Mouse (Mus musculus) midbrain, embryonic 16.5 days (tissue): ENCODE measurements around the gene Pmvk. TPM values are rescaled to one million over a fixed set of nuclear protein-coding genes. Genes with fewer than 3 reads are reported as not detected.
"Not testable (repeated sequence)": the region's sequence is repeated elsewhere in the genome, so short reads cannot be mapped to it uniquely, and the experiment has no call there.

Experiments
- ATAC-seq: fragments of 200-750 bp; cut with Nextera tagmentation; 2 replicates; pipeline ENCODE4 v1.8.0; 2017; ENCODE audit warnings: moderate TSS enrichment
- H3K27ac ChIP-seq: fragments of 300-500 bp; sonication (generic); 2 replicates; pipeline ENCODE4 v1.5.1; 2014; ENCODE audit warnings: mild to moderate bottlenecking, low read length, mixed read lengths
- H3K27me3 ChIP-seq: fragments of 300-500 bp; sonication (generic); 2 replicates; pipeline ENCODE4 v1.6.1; 2014; ENCODE audit warnings: low read depth, low read length, mixed read lengths; ENCODE audit not compliant: control insufficient read depth, insufficient read depth
- H3K36me3 ChIP-seq: fragments of 300-500 bp; sonication (generic); 2 replicates; pipeline ENCODE4 v1.6.1; 2014; ENCODE audit warnings: mild to moderate bottlenecking, low read length, moderate library complexity, mixed read lengths; ENCODE audit not compliant: control insufficient read depth, insufficient read depth
- H3K4me1 ChIP-seq: fragments of 300-500 bp; sonication (generic); 2 replicates; pipeline ENCODE4 v1.6.1; 2014; ENCODE audit warnings: mild to moderate bottlenecking, low read length, mixed read lengths; ENCODE audit not compliant: control insufficient read depth, insufficient read depth
- H3K4me2 ChIP-seq: fragments of 300-500 bp; sonication (generic); 2 replicates; pipeline ENCODE4 v1.6.1; 2014; ENCODE audit warnings: mild to moderate bottlenecking, low read length, mixed read lengths
- H3K4me3 ChIP-seq: fragments of 300-500 bp; sonication (generic); 2 replicates; pipeline ENCODE4 v1.5.1; 2014; ENCODE audit warnings: low read depth, mild to moderate bottlenecking, low read length, moderate library complexity, mixed read lengths
- H3K9ac ChIP-seq: fragments of 300-500 bp; sonication (generic); 2 replicates; pipeline ENCODE4 v1.6.1; 2014; ENCODE audit warnings: low read depth, low read length, mixed read lengths
- H3K9me3 ChIP-seq: fragments of 300-500 bp; sonication (generic); replicated peaks from 2 replicates; pipeline ENCODE4 v1.6.1; 2014; ENCODE audit warnings: mild to moderate bottlenecking, low read length, mixed read lengths; ENCODE audit not compliant: control insufficient read depth, poor library complexity, severe bottlenecking
- WGBS: fragments of 180-500 bp; shearing (Covaris S2); extraction: QIAGEN DNeasy Blood & Tissue Kit; methylation state at CpG from one replicate; pipeline ENCODE4 v1.1.7; 2014; 5-methylcytosine and 5-hydroxymethylcytosine counted together
- polyA plus RNA-seq: library from polyadenylated mRNA; unstranded; fragments of >200 nt; fragmentation: Nextera tagmentation; extraction: Ambion mirVana; gene quantifications from 2 replicates; pipeline ENCODE4 v1.2.1, GENCODE M21; 2015

Pmvk gene
- polyA plus RNA-seq, 1 experiment from 2014 or later, result 142 TPM

DNA sequence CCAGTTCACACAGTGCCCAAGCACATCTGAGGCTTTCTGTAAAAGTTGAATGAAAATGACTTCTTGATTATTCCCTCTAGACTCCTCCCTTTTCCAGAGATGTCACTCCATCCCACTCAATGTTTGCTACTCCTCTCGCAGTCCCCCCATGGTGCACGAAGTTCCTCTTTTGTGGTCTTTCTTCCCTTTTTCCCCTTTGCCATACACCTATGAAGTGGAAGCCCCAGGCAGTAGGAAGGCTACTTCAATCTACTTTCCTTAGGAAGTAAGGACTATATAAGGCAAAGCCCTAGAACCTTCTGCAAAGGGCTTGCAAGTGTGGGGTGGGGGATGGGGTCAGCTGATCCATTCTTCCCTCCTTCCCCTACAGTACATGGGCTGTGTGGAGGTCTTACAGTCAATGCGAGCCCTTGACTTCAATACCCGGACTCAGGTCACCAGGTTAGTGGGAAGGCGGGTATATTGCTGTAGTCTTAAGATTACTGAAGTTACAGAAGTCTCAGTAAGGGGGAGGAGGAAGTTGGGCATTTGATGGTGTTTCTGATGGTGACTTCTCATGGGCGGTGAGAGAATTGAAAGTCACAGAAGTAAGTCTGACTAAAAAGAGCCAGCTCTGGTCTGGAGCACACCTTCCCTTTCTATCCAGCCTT is 31.7 kb upstream of the Pmvk start:
- no peaks in the 10 kb centered on the region for H3K36me3 ChIP-seq
- no peak overlapping the region for H3K9ac ChIP-seq
- H3K4me3 ChIP-seq, result no peak overlapping the region
- no peaks in the 10 kb centered on the region for H3K9me3 ChIP-seq
- no peak for ATAC-seq
- H3K4me1 ChIP-seq, result peaks cover 14% of the 10 kb centered on the region
- no peaks in the 10 kb centered on the region for H3K27me3 ChIP-seq
- H3K4me2 ChIP-seq, result peak overlapping the region; percentile 53; the same call in 1 of the 2 replicates
- no peak overlapping the region for H3K27ac ChIP-seq
- WGBS, result 74% methylated on average over 6 of the region's 6 CpGs

DNA sequence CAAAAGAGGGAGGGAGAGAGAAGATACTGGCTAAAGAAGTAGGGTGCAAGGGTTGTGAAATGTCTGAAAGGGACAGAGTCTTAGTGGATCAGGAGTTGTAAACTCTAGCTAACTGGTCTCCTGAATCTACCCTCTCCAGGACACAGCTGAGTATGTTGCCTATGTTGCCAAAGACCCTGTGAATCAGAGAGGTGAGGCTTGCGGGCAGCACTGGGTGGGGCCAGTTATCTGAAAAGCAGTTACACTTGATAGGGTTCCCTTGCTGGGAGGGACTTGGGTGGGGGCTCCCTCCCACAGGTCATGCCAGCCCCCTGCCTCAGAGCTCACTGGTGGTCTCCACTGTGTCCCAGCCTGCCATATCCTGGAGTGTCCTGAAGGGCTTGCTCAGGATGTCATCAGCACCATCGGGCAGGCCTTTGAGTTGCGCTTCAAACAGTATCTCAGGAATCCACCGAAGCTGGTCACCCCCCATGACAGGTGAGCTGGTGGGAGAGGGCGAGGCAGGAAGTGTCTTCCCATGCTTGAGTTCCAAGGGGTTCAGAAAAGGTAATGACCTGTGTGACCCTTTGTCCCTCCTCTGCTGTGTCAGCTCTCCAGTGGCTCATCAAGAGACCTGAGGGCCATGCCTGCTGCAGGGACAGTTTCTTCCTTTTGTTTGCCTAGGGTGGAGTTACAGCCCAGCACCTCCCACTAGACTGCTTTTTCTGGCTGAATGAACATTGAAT is 29.8 kb upstream of the Pmvk start:
- no peak for ATAC-seq
- H3K4me3 ChIP-seq, result no peak overlapping the region
- peaks cover 8% of the 10 kb centered on the region for H3K4me1 ChIP-seq
- WGBS, result 91% methylated on average over 5 of the region's 5 CpGs
- H3K9ac ChIP-seq, result no peak overlapping the region
- H3K36me3 ChIP-seq, result no peaks in the 10 kb centered on the region
- H3K9me3 ChIP-seq, result no peaks in the 10 kb centered on the region
- H3K4me2 ChIP-seq, result no peak overlapping the region
- H3K27ac ChIP-seq, result no peak overlapping the region
- no peaks in the 10 kb centered on the region for H3K27me3 ChIP-seq

DNA sequence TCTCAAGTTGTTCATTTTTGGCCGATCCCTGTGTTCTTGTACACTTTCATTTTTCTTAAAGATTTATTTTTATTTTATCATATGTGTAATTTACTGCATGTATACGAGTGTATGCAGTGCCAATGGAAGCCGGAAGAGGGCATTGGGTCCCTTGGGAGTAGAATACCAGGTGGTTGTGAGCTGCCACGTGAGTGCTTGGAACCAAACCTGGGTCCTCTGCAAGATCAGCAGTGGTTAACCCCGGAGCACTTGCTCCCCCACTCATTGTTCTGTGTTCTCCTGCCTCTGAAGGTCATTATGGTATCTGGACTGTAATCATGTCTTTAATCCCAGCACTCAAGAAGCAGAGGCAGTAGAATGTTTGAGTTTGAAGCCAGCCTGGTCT is 29.2 kb upstream of the Pmvk start:
- Histone ChIP-seq H3K36me3 (no peaks in the 10 kb centered on the region), H3K4me1 (peaks cover 3% of the 10 kb centered on the region; the same call in 1 of the 2 replicates), H3K9me3 (no peaks in the 10 kb centered on the region), H3K27me3 (no peaks in the 10 kb centered on the region), H3K4me2 (no peak overlapping the region), H3K4me3 (no peak overlapping the region), H3K27ac (no peak overlapping the region), H3K9ac (no peak overlapping the region)
- ATAC-seq, result no peak
- WGBS, result 91% methylated on average over 5 of the region's 5 CpGs

DNA sequence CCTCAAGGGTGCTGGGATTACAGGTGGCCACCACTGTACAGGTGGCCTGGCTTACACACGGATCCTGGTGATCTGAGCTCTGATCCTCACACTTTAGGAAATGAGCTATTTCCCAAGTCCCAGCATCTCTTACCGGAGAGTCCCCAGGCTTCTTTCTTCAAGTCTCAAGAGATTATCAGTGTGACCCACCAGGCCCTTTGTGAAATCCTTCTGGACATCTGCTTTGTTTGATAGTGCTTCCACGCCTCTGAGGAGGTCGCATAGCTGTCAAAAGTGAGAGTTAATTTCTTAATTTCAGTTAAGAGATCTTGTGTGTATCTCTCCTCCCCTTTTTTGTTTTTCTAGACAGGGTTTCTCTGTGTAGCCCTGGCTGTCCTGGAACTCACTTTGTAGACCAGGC is 28.5 kb upstream of the Pmvk start:
- Histone ChIP-seq H3K4me1 (peaks cover 5% of the 10 kb centered on the region), H3K4me2 (no peak overlapping the region), H3K36me3 (no peaks in the 10 kb centered on the region), H3K4me3 (no peak overlapping the region), H3K9me3 (no peaks in the 10 kb centered on the region), H3K9ac (no peak overlapping the region), H3K27me3 (no peaks in the 10 kb centered on the region), H3K27ac (no peak overlapping the region)
- no peak for ATAC-seq
- WGBS, result 77% methylated on average over 4 of the region's 4 CpGs

DNA sequence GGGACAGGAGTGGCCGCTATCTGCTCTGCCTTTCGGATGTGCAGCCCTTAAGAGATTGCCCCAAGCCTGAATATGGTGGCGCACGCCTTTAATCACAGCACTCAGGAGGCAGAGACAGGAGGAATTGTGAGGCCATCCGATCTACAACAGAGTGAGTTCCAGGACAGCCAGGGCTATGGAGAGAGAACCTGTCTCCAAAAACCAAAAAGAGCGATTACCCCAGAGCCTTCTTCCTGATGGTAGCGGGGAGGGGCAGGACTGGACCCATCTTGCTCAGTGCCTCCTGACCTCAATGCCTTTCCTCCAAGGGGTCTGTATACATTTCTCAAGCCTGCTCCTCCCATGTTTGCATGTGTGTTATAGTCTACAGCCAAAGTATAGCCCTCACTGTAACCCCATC is 25.3 kb upstream of the Pmvk start:
- peaks cover 16% of the 10 kb centered on the region for H3K4me1 ChIP-seq
- peaks cover 16% of the 10 kb centered on the region for H3K36me3 ChIP-seq
- H3K9me3 ChIP-seq, H3K4me3 ChIP-seq, H3K27me3 ChIP-seq, H3K27ac ChIP-seq, H3K9ac ChIP-seq, H3K4me2 ChIP-seq, ATAC-seq: not testable (repeated sequence)
- 92% methylated on average over 7 of the region's 7 CpGs for WGBS

DNA sequence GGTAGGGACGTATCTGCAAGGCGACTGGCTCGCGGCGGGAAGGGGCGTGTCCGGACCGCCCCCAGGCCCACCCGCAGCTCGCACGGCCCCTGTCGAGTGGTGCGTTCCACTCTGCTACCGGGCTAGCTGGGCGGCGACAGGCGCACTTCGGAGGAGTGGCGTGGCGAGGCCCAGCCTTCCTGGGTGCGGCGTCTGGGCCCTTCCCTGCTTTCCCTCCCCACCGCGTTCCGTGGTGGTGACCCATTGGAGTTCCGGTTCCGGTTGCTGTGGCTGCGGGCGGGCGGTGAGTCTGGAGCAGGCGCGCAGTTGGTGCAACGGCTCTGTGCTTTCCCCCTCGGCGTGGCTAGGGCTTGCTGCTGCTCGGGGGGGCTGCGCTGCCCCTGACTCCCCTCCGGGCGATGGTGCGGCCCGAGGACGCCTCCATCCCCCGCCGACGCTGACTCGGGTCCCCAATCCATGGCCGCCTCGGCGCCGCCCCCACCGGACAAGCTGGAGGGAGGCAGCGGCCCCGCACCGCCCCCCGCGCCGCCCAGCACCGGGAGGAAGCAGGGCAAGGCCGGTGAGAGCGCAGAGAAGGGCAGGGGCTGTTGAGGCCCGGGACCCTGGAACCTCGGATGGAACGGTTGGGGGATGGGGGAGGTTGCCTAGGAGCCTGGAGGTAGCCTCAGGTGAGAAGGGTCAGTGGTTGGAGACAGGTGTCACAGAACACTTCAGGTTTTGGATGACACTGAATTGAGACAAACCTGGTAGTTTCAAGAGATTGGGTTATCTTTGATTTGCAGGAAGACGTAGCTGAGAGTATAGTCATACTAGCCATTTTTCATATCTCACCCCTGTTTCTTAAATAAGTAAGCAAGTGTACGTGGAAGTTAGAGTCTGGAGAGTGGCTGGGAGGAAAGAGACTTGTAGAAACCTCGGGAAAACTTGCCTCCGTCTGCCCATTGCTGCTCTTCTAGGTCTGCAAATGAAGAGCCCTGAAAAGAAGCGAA is 23.9 kb upstream of the Pmvk start, which contains the start of gene Pygo2:
Pygo2 (plus strand) TSS at position 44 of the 989 bp plus-strand sequence.
- 2% methylated on average over 56 of the region's 68 CpGs for WGBS

DNA sequence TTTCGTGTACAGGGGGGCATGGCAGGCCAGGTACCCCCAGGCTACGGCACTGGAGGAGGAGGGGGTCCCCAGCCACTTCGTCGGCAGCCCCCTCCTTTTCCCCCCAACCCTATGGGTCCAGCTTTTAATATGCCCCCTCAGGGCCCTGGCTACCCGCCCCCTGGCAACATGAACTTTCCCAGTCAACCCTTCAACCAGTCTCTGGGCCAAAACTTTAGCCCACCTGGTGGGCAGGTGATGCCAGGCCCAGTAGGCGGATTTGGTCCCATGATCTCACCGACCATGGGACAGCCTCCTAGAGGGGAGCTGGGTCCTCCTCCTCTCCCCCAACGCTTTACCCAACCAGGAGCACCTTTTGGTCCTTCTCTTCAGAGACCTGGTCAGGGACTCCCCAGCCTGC is 21.7 kb upstream of the Pmvk start:
- Histone ChIP-seq H3K9me3 (no peaks in the 10 kb centered on the region), H3K4me3 (no peak overlapping the region), H3K36me3 (peaks cover 23% of the 10 kb centered on the region), H3K4me1 (peaks cover 18% of the 10 kb centered on the region), H3K9ac (no peak overlapping the region), H3K4me2 (no peak overlapping the region), H3K27ac (no peak overlapping the region), H3K27me3 (no peaks in the 10 kb centered on the region)
- no peak for ATAC-seq
- WGBS, result 90% methylated on average over 8 of the region's 8 CpGs

More for the DNA sequence above, 23.9 kb upstream of the Pmvk start, which contains the start of gene Pygo2:
- H3K9ac ChIP-seq, result peak within 1 kb of the TSS; percentile 99
- H3K27me3 ChIP-seq, result no peaks in the 10 kb centered on the region
- H3K4me2 ChIP-seq, result peak within 1 kb of the TSS; percentile 70
- H3K4me1 ChIP-seq, result peaks cover 18% of the 10 kb centered on the region
- H3K27ac ChIP-seq, result peak within 1 kb of the TSS; percentile 89
- H3K36me3 ChIP-seq, result peaks cover 23% of the 10 kb centered on the region
- no peaks in the 10 kb centered on the region for H3K9me3 ChIP-seq
- peak within 1 kb of the TSS; percentile 100 for H3K4me3 ChIP-seq
- ATAC-seq, result peak; percentile 98

DNA sequence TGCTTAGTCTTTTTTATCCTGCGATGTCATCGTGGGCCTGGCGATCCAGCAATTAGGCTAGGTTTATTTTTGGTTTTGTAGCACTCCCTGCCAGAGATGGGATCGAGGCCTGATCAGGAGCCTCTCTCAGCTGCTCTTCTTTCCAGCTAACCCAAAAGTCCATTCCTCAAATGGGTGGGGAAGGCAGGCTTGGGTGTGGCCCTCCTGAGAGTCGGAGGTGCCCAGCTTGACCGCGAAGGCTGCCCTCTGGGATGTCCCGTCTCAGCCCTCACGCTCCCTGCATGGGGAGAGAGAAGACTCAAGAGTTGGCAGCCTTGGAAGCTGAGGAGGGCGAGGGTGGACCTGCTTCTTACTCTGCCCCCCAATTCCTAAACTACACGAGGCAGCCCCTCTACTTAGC is 19.8 kb upstream of the Pmvk start:
- Histone ChIP-seq H3K4me3 (no peak overlapping the region), H3K4me2 (no peak overlapping the region), H3K9me3 (no peaks in the 10 kb centered on the region), H3K4me1 (peaks cover 18% of the 10 kb centered on the region), H3K27me3 (no peaks in the 10 kb centered on the region), H3K27ac (no peak overlapping the region), H3K9ac (no peak overlapping the region), H3K36me3 (peaks cover 23% of the 10 kb centered on the region)
- WGBS, result 84% methylated on average over 11 of the region's 11 CpGs
- ATAC-seq, result no peak
